ENCODE assay signal across 9 mouse cellular contexts in the genomic region with DNA sequence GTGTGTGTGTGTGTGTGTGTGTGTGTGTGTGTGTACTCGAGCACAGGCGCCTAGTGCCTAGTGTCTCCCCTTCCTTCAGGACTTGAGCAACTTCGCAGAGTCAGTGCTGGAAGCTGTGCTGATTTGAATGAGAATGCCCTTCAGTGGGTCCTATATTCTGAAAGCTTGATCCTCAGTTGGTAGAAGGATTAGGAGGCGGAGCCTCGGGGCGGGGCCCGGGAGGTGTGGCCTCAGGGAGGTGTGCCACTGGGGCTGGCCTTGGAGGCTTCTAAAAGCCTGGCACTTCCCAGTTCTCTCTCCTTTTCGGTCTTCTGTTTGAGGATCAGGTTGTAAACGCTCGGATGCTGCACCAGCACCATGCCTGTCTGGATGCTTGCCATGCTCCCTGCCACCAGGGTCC. TPM values are rescaled to one million over a fixed set of nuclear protein-coding genes. Genes with fewer than 3 reads are reported as not detected.
DNase-seq lines count a peak whose midpoint lies in the region; ATAC-seq and TF ChIP-seq lines count a peak whose summit lies in the region.
"Had no signal": no experiment of that assay in that cellular context is flagged by ENCODE, and none has a peak within 500 bp of the region (broad histone marks: within the 10 kb centered on the region; RNA-seq: fewer than 3 reads in every experiment).

No protein-coding gene starts in this region.

- H3K9ac ChIP-seq in ES-E14 (ENCODE audit: insufficient read depth, low read depth, low read length, poor library complexity, severe bottlenecking): no peak overlapping the region
- H3K9ac ChIP-seq in midbrain, embryonic 13.5 days (replicated peaks): no peak overlapping the region

- H3K36me3 ChIP-seq in ES-E14 (ENCODE audit: control insufficient read depth, insufficient read depth, low read length, poor library complexity, severe bottlenecking): no peaks in the 10 kb centered on the region
- H3K36me3 ChIP-seq in forebrain, embryonic 10.5 days (replicated peaks): no peaks in the 10 kb centered on the region
- no peaks in the 10 kb centered on the region for H3K36me3 ChIP-seq in midbrain, embryonic 13.5 days

- no peak overlapping the region for H3K4me3 ChIP-seq in ES-E14 (ENCODE audit: insufficient read depth in 1 of 2, low read depth in 1 of 2, low read length in 2 of 2, poor library complexity in 1 of 2, severe bottlenecking in 1 of 2)
- H3K4me3 ChIP-seq in forebrain, embryonic 10.5 days: peak overlapping the region; percentile 34
- no peak overlapping the region for H3K4me3 ChIP-seq in midbrain, embryonic 13.5 days (replicated peaks)

- no peaks in the 10 kb centered on the region for H3K9me3 ChIP-seq in ES-E14 (ENCODE audit: control insufficient read depth, insufficient read depth, low read depth, low read length)
- H3K9me3 ChIP-seq in forebrain, embryonic 10.5 days: no peaks in the 10 kb centered on the region
- H3K9me3 ChIP-seq in midbrain, embryonic 13.5 days: no peaks in the 10 kb centered on the region

- in situ Hi-C loops in ES-E14 (cut with MboI; ENCODE audit: low sequenced_read_pairs in 2 of 2, unreplicated experiment in 2 of 2): no loop called here

- H3K27me3 ChIP-seq in forebrain, embryonic 10.5 days (ENCODE audit: poor library complexity, severe bottlenecking): peaks cover 61% of the 10 kb centered on the region
- H3K27me3 ChIP-seq in midbrain, embryonic 13.5 days: peaks cover 7% of the 10 kb centered on the region; the same call in 1 of the 2 replicates

- peak; percentile 73 for ATAC-seq in midbrain, embryonic 13.5 days
- ATAC-seq in cerebellum, adult (ENCODE audit: insufficient number of reproducible peaks, low FRiP score, low TSS enrichment): no peak

- DNase-seq in adrenal gland, adult (ENCODE audit: inconsistent age in 2 of 2, low spot score in 1 of 2): peak; percentile 81 to 83
- no peak for DNase-seq in adrenal gland, postnatal 4 days (ENCODE audit: low spot score in 2 of 2)
- peak; percentile 70 for DNase-seq in ES-E14 (ENCODE audit: low read depth, low spot score)
- peak; percentile 78 for DNase-seq in forebrain, embryonic 10.5 days (ENCODE audit: extremely low spot score, low spot score)
- peak; percentile 65 to 73 for DNase-seq in kidney, postnatal 4 days
- no peak for DNase-seq in right cerebral cortex, postnatal 36 days (ENCODE audit: low spot score in 2 of 2)

- H3K4me1 ChIP-seq in ES-E14 (ENCODE audit: control insufficient read depth in 2 of 2, insufficient read depth in 2 of 2, low read length in 2 of 2, poor library complexity in 1 of 2): peaks cover 0 to 4% of the 10 kb centered on the region in 2 experiments; a peak in 1 of 4 replicates
- H3K4me1 ChIP-seq in forebrain, embryonic 10.5 days: peaks cover 47% of the 10 kb centered on the region
- H3K4me1 ChIP-seq in midbrain, embryonic 13.5 days (replicated peaks): peaks cover 43% of the 10 kb centered on the region

- no peak overlapping the region for H3K27ac ChIP-seq in ES-E14 (ENCODE audit: insufficient read depth, low read depth, low read length, poor library complexity, severe bottlenecking)
- peak overlapping the region; percentile 22; the same call in 1 of the 2 replicates for H3K27ac ChIP-seq in forebrain, embryonic 10.5 days
- H3K27ac ChIP-seq in midbrain, embryonic 13.5 days: no peak overlapping the region

- 0% methylated on average over 10 of the region's 10 CpGs for WGBS in forebrain, embryonic 10.5 days
- WGBS in midbrain, embryonic 13.5 days: under 1% methylated on average over 10 of the region's 10 CpGs

- 0 out of 2 replicates have a peak overlapping the region, but pooled peaks have one; percentile 9 for H3K4me2 ChIP-seq in midbrain, embryonic 13.5 days (replicated peaks)

TF ChIP-seq in ES-E14, 5 proteins besides CTCF, POLR2A, EP300 and RAD21:
- TF ChIP-seq ZC3H11A (IDR thresholded peaks at IDR 0.05; ENCODE audit: borderline replicate concordance, low read depth, low read length): no peak
- TF ChIP-seq CHD2 (IDR thresholded peaks at IDR 0.05; ENCODE audit: low read depth, low read length): no peak
- no peak for TF ChIP-seq HCFC1 (IDR thresholded peaks at IDR 0.05; ENCODE audit: borderline replicate concordance, insufficient read depth, low read length)
- no peak for TF ChIP-seq MAFK (IDR thresholded peaks at IDR 0.05; ENCODE audit: insufficient read depth, low read depth, low read length)
- TF ChIP-seq ZNF384 (IDR thresholded peaks at IDR 0.05; ENCODE audit: low read depth, low read length): no peak

RNA-seq across cellular contexts. Expression of gene Padi1, which starts 9.9 kb away (rescaled TPM):
- total RNA-seq in adrenal gland, postnatal 4 days (2021): not detected
- 0.09 and 0.16 TPM in 2 replicates for total RNA-seq in ES-E14 (2012; rRNA removed)
- 0.06 and 0.10 TPM in 2 replicates for polyA plus RNA-seq in forebrain, embryonic 10.5 days (2016; fragmentation: Nextera tagmentation; extraction: Ambion mirVana)
- polyA plus RNA-seq in midbrain, embryonic 13.5 days (2015; fragmentation: Nextera tagmentation; extraction: Ambion mirVana): not detected in 2 replicates

RNA-seq across cellular contexts. Expression of gene Padi3, which starts 25.2 kb away (rescaled TPM):
- not detected for total RNA-seq in adrenal gland, postnatal 4 days (2021)
- 1.2 and 1.6 TPM in 2 replicates for total RNA-seq in ES-E14 (2012; rRNA removed)
- polyA plus RNA-seq in forebrain, embryonic 10.5 days (2016; fragmentation: Nextera tagmentation; extraction: Ambion mirVana): 0.16 and 0.23 TPM in 2 replicates
- 0.05 TPM in 1 of 2 replicates, not detected in the other for polyA plus RNA-seq in midbrain, embryonic 13.5 days (2015; fragmentation: Nextera tagmentation; extraction: Ambion mirVana)
- total RNA-seq: left cerebral cortex, postnatal 10 days had no signal

Comparison
In these comparisons a context has a peak if more than half of its experiments do, and no peak if none do; other contexts are left out.
1. DNase-seq: peak in adrenal gland, adult (2 of 2), ES-E14 (single experiment), forebrain, embryonic 10.5 days (single experiment) and kidney, postnatal 4 days (2 of 2); none in adrenal gland, postnatal 4 days (0 of 2) and right cerebral cortex, postnatal 36 days (0 of 2).